Mouse (Mus musculus): ENCODE results near the gene D17H6S53E. TPM values are rescaled to one million over a fixed set of nuclear protein-coding genes. Genes with fewer than 3 reads are reported as not detected.

Gene D17H6S53E
- total RNA-seq, 2 experiments from 2014 or later = 1.5 to 2.8 TPM

GRCm38 (mm10) chr17:35174201-35174977 lies 48.2 kb downstream of the D17H6S53E start:
- no peak for ATAC-seq (replicated peaks; ENCODE audit: low FRiP score, poor library complexity, severe bottlenecking)

GRCm38 (mm10) chr17:35175382-35175781 lies 49.2 kb downstream of the D17H6S53E start:
- no peak for ATAC-seq (replicated peaks; ENCODE audit: low FRiP score, poor library complexity, severe bottlenecking)

GRCm38 (mm10) chr17:35175968-35176367 lies 49.8 kb downstream of the D17H6S53E start, which contains the start of gene Aif1:
Aif1 (minus strand) TSS chr17:35176068.
- ATAC-seq (replicated peaks; ENCODE audit: low FRiP score, poor library complexity, severe bottlenecking) = no peak

Other genes with a start within 250 kb of the D17H6S53E start
Only the 30 nearest of the 42 such genes appear.
- 46.8 and 50.3 TPM in 2 replicates for gene Lsm2, start 144.5 kb upstream of the D17H6S53E start, total RNA-seq (2015; ENCODE audit: low replicate concordance)
- 11.2 and 16.7 TPM in 2 replicates for gene Lsm2, start 144.5 kb upstream of the D17H6S53E start, total RNA-seq (2017; ENCODE audit: low replicate concordance)
- 24.4 and 33.4 TPM in 2 replicates for gene Vars, start 125.4 kb upstream of the D17H6S53E start, total RNA-seq (2015; ENCODE audit: low replicate concordance)
- 37.4 and 45.0 TPM in 2 replicates for gene Vars, start 125.4 kb upstream of the D17H6S53E start, total RNA-seq (2017; ENCODE audit: low replicate concordance)
- not detected in 2 replicates for gene Vwa7, start 109.8 kb upstream of the D17H6S53E start, total RNA-seq (2015; ENCODE audit: low replicate concordance)
- gene Vwa7, start 109.8 kb upstream of the D17H6S53E start, total RNA-seq (2017; ENCODE audit: low replicate concordance) = not detected in 2 replicates
- gene Sapcd1, start 98.4 kb upstream of the D17H6S53E start, total RNA-seq (2015; ENCODE audit: low replicate concordance) = 2.3 TPM in 1 of 2 replicates, not detected in the other
- not detected in 2 replicates for gene Sapcd1, start 98.4 kb upstream of the D17H6S53E start, total RNA-seq (2017; ENCODE audit: low replicate concordance)
- 0.38 and 1.5 TPM in 2 replicates for gene Msh5, start 79.6 kb upstream of the D17H6S53E start, total RNA-seq (2015; ENCODE audit: low replicate concordance)
- gene Msh5, start 79.6 kb upstream of the D17H6S53E start, total RNA-seq (2017; ENCODE audit: low replicate concordance) = 5.7 and 8.8 TPM in 2 replicates
- 74.6 and 85.9 TPM in 2 replicates for gene Clic1, start 76.4 kb upstream of the D17H6S53E start, total RNA-seq (2015; ENCODE audit: low replicate concordance)
- 66.9 and 68.8 TPM in 2 replicates for gene Clic1, start 76.4 kb upstream of the D17H6S53E start, total RNA-seq (2017; ENCODE audit: low replicate concordance)
- 1.0 and 1.7 TPM in 2 replicates for gene Ddah2, start 67.3 kb upstream of the D17H6S53E start, total RNA-seq (2015; ENCODE audit: low replicate concordance)
- gene Ddah2, start 67.3 kb upstream of the D17H6S53E start, total RNA-seq (2017; ENCODE audit: low replicate concordance) = 2.2 TPM in 1 of 2 replicates, not detected in the other
- gene Ly6g6c, start 61.0 kb upstream of the D17H6S53E start, total RNA-seq (2015; ENCODE audit: low replicate concordance) = not detected in 2 replicates
- gene Ly6g6c, start 61.0 kb upstream of the D17H6S53E start, total RNA-seq (2017; ENCODE audit: low replicate concordance) = not detected in 2 replicates
- 0.42 TPM in 1 of 2 replicates, not detected in the other for gene Mpig6b, start 60.2 kb upstream of the D17H6S53E start, total RNA-seq (2015; ENCODE audit: low replicate concordance)
- gene Mpig6b, start 60.2 kb upstream of the D17H6S53E start, total RNA-seq (2017; ENCODE audit: low replicate concordance) = not detected in 2 replicates
- gene Ly6g6e, start 49.5 kb upstream of the D17H6S53E start, total RNA-seq (2015; ENCODE audit: low replicate concordance) = not detected in 2 replicates
- gene Ly6g6e, start 49.5 kb upstream of the D17H6S53E start, total RNA-seq (2017; ENCODE audit: low replicate concordance) = not detected in 2 replicates
- gene Ly6g6d, start 48.3 kb upstream of the D17H6S53E start, total RNA-seq (2015; ENCODE audit: low replicate concordance) = not detected in 2 replicates
- gene Ly6g6d, start 48.3 kb upstream of the D17H6S53E start, total RNA-seq (2017; ENCODE audit: low replicate concordance) = 1.4 TPM in 1 of 2 replicates, not detected in the other
- not detected in 2 replicates for gene Ly6g6f, start 40.8 kb upstream of the D17H6S53E start, total RNA-seq (2015; ENCODE audit: low replicate concordance)
- gene Ly6g6f, start 40.8 kb upstream of the D17H6S53E start, total RNA-seq (2017; ENCODE audit: low replicate concordance) = not detected in 2 replicates
- 28.1 and 36.8 TPM in 2 replicates for gene Abhd16a, start 37.1 kb upstream of the D17H6S53E start, total RNA-seq (2015; ENCODE audit: low replicate concordance)
- 33.3 and 63.0 TPM in 2 replicates for gene Abhd16a, start 37.1 kb upstream of the D17H6S53E start, total RNA-seq (2017; ENCODE audit: low replicate concordance)
- gene Ly6g5c, start 18.1 kb upstream of the D17H6S53E start, total RNA-seq (2015; ENCODE audit: low replicate concordance) = not detected in 2 replicates
- not detected in 2 replicates for gene Ly6g5c, start 18.1 kb upstream of the D17H6S53E start, total RNA-seq (2017; ENCODE audit: low replicate concordance)
- 7.7 TPM in 1 of 2 replicates, not detected in the other for gene Ly6g5b, start 10.9 kb upstream of the D17H6S53E start, total RNA-seq (2015; ENCODE audit: low replicate concordance)
- 0.34 TPM in 1 of 2 replicates, not detected in the other for gene Ly6g5b, start 10.9 kb upstream of the D17H6S53E start, total RNA-seq (2017; ENCODE audit: low replicate concordance)
- 10.9 and 14.8 TPM in 2 replicates for gene Gpank1, start 4.9 kb upstream of the D17H6S53E start, total RNA-seq (2015; ENCODE audit: low replicate concordance)
- gene Gpank1, start 4.9 kb upstream of the D17H6S53E start, total RNA-seq (2017; ENCODE audit: low replicate concordance) = 15.8 and 20.4 TPM in 2 replicates
- 156 and 181 TPM in 2 replicates for gene Csnk2b, start 4.3 kb upstream of the D17H6S53E start, total RNA-seq (2015; ENCODE audit: low replicate concordance)
- gene Csnk2b, start 4.3 kb upstream of the D17H6S53E start, total RNA-seq (2017; ENCODE audit: low replicate concordance) = 76.5 and 112 TPM in 2 replicates
- gene Apom, start 5.7 kb downstream of the D17H6S53E start, total RNA-seq (2015; ENCODE audit: low replicate concordance) = not detected in 2 replicates
- gene Apom, start 5.7 kb downstream of the D17H6S53E start, total RNA-seq (2017; ENCODE audit: low replicate concordance) = 0.94 TPM in 1 of 2 replicates, not detected in the other
- 23.8 and 47.9 TPM in 2 replicates for gene Bag6, start 8.8 kb downstream of the D17H6S53E start, total RNA-seq (2015; ENCODE audit: low replicate concordance)
- gene Bag6, start 8.8 kb downstream of the D17H6S53E start, total RNA-seq (2017; ENCODE audit: low replicate concordance) = 48.1 and 71.4 TPM in 2 replicates
- 70.2 and 111 TPM in 2 replicates for gene Prrc2a, start 38.5 kb downstream of the D17H6S53E start, total RNA-seq (2015; ENCODE audit: low replicate concordance)
- gene Prrc2a, start 38.5 kb downstream of the D17H6S53E start, total RNA-seq (2017; ENCODE audit: low replicate concordance) = 15.1 and 22.6 TPM in 2 replicates
- 14.4 and 19.8 TPM in 2 replicates for gene Aif1, start 49.7 kb downstream of the D17H6S53E start, total RNA-seq (2015; ENCODE audit: low replicate concordance)
- gene Aif1, start 49.7 kb downstream of the D17H6S53E start, total RNA-seq (2017; ENCODE audit: low replicate concordance) = 8.7 and 15.8 TPM in 2 replicates
- 55.5 and 77.7 TPM in 2 replicates for gene Lst1, start 62.1 kb downstream of the D17H6S53E start, total RNA-seq (2015; ENCODE audit: low replicate concordance)
- 32.2 and 57.3 TPM in 2 replicates for gene Lst1, start 62.1 kb downstream of the D17H6S53E start, total RNA-seq (2017; ENCODE audit: low replicate concordance)
- 4.6 TPM in 1 of 2 replicates, not detected in the other for gene Ltb, start 68.1 kb downstream of the D17H6S53E start, total RNA-seq (2015; ENCODE audit: low replicate concordance)
- gene Ltb, start 68.1 kb downstream of the D17H6S53E start, total RNA-seq (2017; ENCODE audit: low replicate concordance) = 1.7 and 3.8 TPM in 2 replicates
- gene Tnf, start 75.6 kb downstream of the D17H6S53E start, total RNA-seq (2015; ENCODE audit: low replicate concordance) = 10.7 and 19.2 TPM in 2 replicates
- gene Tnf, start 75.6 kb downstream of the D17H6S53E start, total RNA-seq (2017; ENCODE audit: low replicate concordance) = 2.8 and 8.3 TPM in 2 replicates
- not detected in 2 replicates for gene Lta, start 79.0 kb downstream of the D17H6S53E start, total RNA-seq (2015; ENCODE audit: low replicate concordance)
- not detected in 2 replicates for gene Lta, start 79.0 kb downstream of the D17H6S53E start, total RNA-seq (2017; ENCODE audit: low replicate concordance)
- gene Gm16181, start 94.5 kb downstream of the D17H6S53E start, total RNA-seq (2015; ENCODE audit: low replicate concordance) = not detected in 2 replicates
- gene Gm16181, start 94.5 kb downstream of the D17H6S53E start, total RNA-seq (2017; ENCODE audit: low replicate concordance) = not detected in 2 replicates
- gene Atp6v1g2, start 107.3 kb downstream of the D17H6S53E start, total RNA-seq (2015; ENCODE audit: low replicate concordance) = 1.0 and 2.7 TPM in 2 replicates
- 3.8 TPM in 1 of 2 replicates, not detected in the other for gene Atp6v1g2, start 107.3 kb downstream of the D17H6S53E start, total RNA-seq (2017; ENCODE audit: low replicate concordance)
- gene Nfkbil1, start 109.4 kb downstream of the D17H6S53E start, total RNA-seq (2015; ENCODE audit: low replicate concordance) = 0.58 and 1.0 TPM in 2 replicates
- 2.2 TPM in 1 of 2 replicates, not detected in the other for gene Nfkbil1, start 109.4 kb downstream of the D17H6S53E start, total RNA-seq (2017; ENCODE audit: low replicate concordance)
- 65.7 and 80.5 TPM in 2 replicates for gene Ddx39b, start 115.4 kb downstream of the D17H6S53E start, total RNA-seq (2015; ENCODE audit: low replicate concordance)
- gene Ddx39b, start 115.4 kb downstream of the D17H6S53E start, total RNA-seq (2017; ENCODE audit: low replicate concordance) = 48.1 and 50.2 TPM in 2 replicates
- 117 and 224 TPM in 2 replicates for gene H2-D1, start 136.4 kb downstream of the D17H6S53E start, total RNA-seq (2015; ENCODE audit: low replicate concordance)
- 217 and 402 TPM in 2 replicates for gene H2-D1, start 136.4 kb downstream of the D17H6S53E start, total RNA-seq (2017; ENCODE audit: low replicate concordance)